Mouse (Mus musculus) lung, postnatal 0 days (tissue): Measurements from ENCODE around the gene Rybp.

Experiments used
- CTCF ChIP-seq: IDR thresholded peaks from 2 replicates; pipeline ENCODE4 v1.5.1; 2016; ENCODE audit warnings: antibody characterized with exemption, mild to moderate bottlenecking
- EP300 ChIP-seq: IDR thresholded peaks from 2 replicates; pipeline ENCODE4 v1.6.1; 2016; ENCODE audit warnings: antibody characterized with exemption, mild to moderate bottlenecking, control low read depth

DNA sequence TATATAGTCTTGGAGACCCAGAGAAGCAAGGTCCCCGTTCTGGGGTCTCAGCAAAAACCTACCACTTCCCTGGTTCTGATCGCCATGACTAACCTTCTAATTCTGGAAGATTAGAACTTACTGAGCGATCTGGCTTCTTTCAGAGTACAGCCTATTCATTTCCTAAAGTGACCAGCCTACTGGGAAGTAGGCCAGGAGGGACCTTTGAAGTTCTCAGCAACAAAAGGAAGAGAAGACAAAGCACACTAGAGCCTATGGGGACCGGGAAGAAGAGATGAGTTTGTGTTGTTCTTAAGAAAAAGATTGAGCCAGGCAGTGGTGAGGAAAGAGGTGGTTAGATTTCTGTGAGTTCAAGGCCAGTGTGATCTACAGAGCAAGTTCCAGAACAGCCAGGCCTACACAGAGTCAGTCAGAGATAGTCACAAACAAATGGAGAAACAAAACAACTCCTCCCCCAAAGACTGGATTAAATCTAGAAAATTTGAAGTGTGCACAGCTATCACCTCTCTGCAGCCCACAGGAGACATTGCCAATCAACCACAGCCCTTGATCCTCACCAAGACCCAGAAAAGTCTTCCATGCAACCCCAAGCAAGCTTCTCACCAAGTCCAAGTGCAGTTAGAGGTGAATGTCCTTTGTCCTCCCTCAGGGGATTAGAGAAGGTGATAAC is 106.9 kb downstream of the Rybp start:
- TF ChIP-seq EP300 (0 out of 2 replicates have a peak, but pooled peaks have one; percentile 10), CTCF (no peak)
